Mouse (Mus musculus): ENCODE measurements around the gene Gsg1l.

The Gsg1l gene

DNA sequence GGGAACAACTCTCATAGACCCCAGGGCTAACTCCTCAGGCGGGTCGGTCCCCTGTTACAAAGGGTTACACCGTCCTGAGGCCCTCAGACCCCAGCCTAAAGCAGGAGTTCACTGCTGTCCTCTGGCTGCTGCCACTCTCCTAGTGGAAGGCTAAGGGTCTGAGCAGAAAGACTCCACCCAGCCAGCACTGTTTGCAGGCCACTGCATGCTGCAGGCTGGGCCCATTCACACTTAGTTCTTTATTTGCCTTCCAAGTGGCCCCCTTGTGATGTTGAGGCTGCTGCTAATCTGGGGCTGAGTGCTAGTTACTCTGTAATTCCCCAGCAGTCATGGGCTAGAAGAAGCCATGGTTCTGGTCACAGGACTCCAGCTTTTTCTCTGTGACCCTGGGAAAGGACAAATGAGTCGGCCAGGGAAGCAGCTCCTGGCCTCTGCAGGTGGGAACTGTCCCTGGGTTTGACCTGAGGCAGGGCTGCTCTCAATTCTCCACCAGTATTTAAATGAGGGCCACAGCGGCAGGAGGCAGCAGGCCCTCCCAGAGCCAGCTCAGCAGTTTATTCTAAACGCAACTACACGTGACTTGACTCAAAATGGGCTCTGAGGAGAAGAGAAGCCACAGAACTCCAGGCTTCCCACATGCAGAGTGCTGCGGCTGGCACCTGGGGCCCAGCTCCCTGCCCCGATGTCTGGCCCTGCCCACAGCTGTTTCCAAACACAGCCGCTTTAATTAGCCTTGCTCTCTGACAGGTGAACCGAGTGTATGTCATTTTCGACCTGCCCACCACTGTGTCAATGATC lies 210.6 kb downstream of the Gsg1l start:
- in situ Hi-C loops (cut with MboI; ENCODE audit: low sequenced_read_pairs), result no loop called here

DNA sequence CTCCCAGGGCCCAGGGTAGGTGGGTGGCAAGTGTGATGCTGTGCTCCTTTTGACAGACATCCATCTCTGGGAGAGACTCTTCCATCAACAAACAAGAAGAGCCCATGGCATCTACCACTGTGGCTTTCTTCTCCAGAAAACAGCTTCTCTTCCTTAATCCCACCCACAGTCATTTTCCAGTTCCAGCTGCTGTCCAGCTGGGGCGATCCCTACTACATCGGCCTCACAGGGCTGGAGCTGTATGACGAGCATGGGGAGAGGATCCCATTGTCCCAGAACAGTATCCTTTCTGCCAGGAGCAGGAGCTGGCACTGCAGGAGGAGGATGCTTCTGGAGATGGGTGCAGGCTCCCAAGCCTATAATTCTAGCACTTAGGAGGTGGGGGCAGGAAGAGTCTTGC lies 213.6 kb downstream of the Gsg1l start:
- in situ Hi-C loops (cut with MboI; ENCODE audit: low sequenced_read_pairs), result no loop called here

DNA sequence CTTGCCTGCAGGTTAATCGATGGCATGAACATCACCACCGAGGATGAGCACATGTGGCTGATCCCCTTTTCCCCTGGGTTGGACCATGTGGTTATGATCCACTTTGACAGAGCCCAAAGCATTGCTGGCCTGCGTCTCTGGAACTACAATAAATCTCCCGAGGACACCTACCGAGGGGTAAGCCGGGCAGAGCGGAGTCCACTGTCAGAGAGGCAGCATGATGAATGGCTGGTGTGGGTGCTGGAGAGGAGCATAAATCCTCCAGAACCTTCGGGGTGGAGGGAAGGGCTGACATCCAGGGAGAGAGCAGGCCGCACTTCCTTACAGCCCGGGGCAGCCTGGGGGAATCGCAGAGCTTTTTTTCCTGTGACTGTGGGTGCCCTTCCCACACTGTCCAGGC lies 217.0 kb downstream of the Gsg1l start:
- in situ Hi-C loops (cut with MboI; ENCODE audit: low sequenced_read_pairs), result no loop called here

DNA sequence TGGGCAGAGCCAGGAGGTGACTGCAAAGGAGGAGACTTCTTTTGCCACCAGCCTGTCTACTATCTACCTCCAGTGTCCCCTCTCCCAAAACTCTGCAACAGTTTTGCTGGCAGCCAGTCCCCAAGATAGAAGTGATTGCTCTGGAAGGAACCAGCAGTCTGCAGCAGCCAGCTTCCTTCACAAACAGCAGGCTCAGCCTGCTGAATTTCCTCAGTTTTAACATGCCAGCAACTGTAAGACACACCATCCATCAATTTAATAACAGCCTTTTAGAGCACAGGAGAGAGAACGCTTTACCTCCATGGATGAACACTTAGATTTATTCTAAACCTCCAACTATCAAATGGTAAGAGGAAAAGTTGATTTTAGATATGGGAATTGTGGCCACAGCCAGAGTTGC lies 218.2 kb downstream of the Gsg1l start:
- in situ Hi-C loops (cut with MboI; ENCODE audit: low sequenced_read_pairs), result no loop called here

DNA sequence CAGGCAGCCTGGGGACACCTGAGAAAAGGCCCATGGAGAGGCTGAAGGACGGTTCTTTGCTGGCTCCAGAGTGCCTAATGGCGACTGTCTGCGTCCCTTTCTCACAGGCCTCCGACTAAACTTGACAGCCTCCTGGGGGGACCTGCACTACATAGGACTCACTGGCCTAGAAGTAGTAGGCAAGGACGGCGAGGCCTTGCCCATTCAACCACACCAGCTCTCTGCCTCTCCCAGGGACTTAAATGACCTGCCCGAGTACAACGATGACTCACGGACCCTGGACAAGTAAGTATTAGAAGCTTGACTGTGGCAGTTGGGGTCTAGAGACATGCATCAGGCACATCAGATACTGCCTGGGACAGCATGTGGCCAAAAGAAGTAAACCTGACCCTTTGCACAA lies 221.8 kb downstream of the Gsg1l start:
- in situ Hi-C loops (cut with MboI; ENCODE audit: low sequenced_read_pairs), result no loop called here

DNA sequence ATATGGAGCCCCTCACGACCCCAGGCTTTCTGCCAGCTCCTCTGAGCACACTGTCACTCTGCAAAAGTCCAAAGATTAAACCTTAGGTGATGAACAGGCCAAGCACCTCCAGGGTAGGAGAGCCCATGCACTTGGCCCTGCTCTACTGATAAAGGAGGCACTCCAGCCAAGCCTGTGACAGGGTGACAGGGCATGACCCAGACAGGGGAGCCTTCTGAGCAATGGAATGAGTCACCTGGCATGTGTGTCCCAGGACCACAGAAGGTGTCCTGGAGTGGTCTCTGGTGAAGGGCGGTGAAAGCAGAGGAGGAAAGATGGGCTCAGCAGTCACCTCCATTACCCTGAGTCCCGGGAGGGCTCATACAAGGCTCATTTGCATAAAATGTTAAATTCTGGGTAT lies 222.6 kb downstream of the Gsg1l start:
- in situ Hi-C loops (cut with MboI; ENCODE audit: low sequenced_read_pairs), result no loop called here

DNA sequence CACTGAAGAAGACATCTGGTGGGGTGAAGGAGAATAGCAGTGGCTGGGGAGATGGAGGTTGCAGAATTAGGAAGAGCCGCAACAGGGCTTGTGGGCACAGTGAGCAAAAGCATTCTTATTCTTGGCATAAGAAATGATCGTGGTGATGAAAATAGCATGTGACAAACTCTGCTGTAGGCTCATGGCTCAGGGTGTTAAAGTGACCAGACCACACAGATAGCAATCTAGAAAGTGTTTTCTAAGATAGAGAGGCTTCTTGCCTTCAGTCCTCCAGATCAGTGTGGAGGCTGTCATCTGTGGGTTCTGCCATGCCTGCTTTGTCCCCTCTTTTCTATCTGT lies 234.7 kb downstream of the Gsg1l start:
- in situ Hi-C loops (cut with MboI; ENCODE audit: low sequenced_read_pairs), result no loop called here

DNA sequence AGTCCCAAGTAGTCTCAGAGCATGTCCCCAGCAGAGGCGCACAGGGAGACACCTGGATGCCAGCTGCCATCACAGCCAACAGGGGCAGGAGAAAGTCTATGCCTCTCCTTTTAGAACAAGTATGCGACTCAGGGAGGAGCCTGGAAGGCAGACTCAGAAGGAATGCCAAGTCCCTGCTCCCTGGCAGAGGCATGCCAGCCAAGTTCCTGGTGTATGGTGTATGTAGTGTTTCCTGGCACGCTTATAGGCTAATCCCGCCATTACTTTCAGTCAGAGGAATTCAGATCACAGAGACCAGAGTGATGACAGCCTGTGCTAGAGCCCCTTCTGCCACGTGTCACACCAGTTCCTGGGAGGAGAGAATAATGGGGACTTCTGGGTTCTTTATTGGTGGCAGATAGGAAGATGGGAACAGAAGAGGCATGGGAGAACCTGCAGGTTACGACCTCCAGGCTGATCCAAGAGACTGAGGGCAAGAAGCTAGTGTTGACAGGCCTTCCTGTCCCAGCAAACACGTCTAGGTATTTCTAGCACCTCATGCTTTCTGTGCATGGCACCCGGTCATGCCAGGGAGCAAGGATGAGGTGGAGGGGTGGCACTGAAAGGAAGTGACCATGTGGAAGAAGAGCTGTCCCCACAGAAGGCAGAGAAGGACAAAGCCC lies 235.2 kb downstream of the Gsg1l start:
- in situ Hi-C loops (cut with MboI; ENCODE audit: low sequenced_read_pairs), result no loop called here

DNA sequence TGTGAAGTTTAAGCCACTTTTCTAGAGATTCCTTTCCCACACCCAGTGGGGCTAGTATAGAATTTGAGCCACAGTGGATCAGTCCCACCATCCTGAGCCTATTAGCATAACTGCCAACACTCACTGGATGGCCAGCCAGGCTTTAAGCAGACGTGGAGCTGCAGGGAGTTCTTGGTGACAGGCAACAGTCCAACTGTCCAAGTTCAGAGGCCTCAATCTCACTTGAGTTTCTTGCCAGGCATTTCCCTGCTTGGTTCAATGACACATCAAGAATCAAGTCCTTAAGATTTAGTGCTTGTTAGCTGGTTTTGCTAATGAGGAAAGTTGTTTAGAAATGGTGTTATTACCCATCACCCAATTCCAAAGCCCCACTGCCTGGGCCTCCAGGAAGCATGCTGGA lies 236.6 kb downstream of the Gsg1l start:
- in situ Hi-C loops (cut with MboI; ENCODE audit: low sequenced_read_pairs), result no loop called here

DNA sequence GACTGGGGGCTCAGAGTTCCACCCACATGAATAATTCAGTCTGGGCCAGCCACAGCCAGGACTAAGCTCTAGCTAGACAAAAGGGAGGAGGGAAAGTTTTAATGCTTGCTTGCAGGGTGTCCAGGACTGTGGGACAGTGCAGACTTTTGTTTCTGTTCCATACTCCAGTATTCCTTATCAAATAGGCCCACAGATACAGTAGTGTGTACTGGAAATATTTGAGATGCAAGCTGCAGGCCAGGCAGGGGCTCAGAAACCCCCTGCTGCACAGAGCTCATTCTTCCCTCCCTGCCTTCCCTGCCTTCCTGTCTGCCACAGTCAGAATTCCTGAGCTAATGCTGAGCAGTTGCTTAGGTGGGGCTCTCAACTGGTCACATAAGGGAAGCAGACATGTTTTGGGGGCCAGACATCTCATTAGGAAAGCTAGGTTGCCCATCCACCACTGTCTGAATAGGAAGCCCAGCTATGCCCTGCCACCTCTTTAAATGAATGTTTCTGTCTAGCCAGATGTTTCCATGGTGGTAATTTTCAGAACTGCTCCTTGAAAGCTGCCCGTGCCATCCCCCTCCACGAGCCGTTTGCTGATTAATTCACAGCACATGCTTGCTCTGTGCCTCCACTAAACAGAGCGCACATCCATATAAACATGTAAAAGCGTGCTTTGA lies 244.0 kb downstream of the Gsg1l start:
- in situ Hi-C loops (cut with MboI; ENCODE audit: low sequenced_read_pairs), result no loop called here

DNA sequence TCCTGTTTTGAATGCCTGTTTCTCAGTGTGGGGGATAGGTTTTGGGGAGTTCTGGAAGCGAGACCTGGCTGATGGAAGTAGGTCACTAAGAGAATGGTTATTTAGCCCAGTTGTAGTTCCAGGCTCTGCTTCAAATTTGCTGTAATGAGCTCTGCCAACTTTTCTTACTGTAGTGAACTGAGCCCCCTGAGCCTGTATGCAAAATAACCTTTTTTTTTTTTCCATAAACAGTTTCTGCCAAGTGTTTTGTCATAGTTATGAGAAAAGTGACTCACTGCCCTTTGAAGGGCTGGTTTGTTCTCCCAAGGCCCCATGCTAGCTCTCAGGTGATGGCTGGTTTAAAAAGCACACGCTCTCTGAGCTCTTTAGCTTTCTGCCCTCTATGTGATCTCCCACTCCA lies 248.7 kb downstream of the Gsg1l start:
- in situ Hi-C loops (cut with MboI; ENCODE audit: low sequenced_read_pairs), result no loop called here

DNA sequence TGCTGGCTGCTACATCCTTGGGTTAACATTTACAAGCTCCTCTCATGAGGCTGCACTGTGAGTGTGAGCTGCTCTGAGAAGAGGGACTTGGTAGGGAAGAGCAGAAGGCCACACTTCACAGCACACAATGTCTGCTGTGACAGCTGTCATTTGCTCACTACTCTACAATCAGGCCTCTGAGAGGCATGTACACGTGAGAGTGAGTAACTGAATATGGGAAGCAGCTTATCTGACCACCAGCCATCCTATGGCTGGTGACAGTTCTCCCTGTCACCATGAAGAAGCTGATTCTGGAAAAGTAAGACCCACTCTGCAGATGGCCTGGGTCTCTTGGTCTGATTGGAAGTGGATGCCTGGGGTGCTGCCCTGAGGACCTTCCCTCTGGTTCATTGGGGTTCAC lies 249.4 kb downstream of the Gsg1l start:
- in situ Hi-C loops (cut with MboI; ENCODE audit: low sequenced_read_pairs), result no loop called here

DNA sequence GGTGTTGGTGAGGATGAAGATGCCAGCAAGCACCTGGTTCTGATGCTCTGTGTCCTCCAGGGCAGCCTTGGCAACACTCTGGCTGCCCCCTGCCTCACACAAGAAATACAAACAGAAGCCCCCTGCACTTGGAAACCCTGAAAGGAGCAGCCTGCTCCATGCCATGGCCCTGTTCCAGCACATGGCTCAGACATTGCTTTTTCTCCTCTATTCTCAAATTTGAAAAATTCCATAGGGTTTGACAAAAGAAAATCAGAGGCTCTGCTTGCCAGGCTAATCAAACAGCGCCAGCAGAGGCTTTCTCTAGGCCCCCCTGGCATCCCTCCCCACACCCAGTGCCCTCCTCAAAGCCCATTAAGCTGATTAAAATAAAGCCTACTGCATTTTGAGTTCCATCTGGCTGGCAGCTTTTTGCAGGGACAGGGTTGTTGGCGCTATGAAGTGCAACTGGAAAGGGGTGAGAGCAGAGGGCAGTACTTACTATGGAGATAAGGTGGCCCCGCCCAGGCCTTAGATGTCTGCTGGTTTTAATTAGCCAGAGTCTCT lies 253.0 kb downstream of the Gsg1l start:
- in situ Hi-C loops (cut with MboI; ENCODE audit: low sequenced_read_pairs), result no loop called here

DNA sequence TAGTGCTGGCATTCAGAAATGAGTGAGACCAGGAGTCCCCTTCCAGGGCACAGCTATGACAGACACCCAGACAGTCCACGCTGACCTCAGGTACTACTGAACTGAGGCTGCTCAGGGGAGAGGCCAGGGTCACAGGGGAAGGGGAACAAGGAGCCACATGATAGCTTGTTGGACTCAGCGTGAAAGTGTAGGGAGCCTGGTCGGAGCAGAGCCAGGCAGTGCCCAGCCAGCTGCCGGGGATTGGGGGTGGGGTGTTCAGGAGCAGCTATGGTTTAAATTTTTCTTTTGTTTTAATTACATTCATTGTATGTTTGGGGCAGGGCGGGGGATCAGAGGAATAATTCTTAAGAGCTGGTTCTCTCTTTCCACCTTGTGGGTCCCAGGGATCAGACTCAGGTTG lies 253.7 kb downstream of the Gsg1l start:
- in situ Hi-C loops (cut with MboI; ENCODE audit: low sequenced_read_pairs), result no loop called here
